Mouse (Mus musculus): ENCODE data around the gene Resf1.
A peak's percentile ranks its signal among the peaks of the same experiment; 100 is the strongest.
"Not testable (repeated sequence)": the region's sequence is repeated elsewhere in the genome, so short reads cannot be mapped to it uniquely, and the experiment has no call there.

Resf1 gene

DNA sequence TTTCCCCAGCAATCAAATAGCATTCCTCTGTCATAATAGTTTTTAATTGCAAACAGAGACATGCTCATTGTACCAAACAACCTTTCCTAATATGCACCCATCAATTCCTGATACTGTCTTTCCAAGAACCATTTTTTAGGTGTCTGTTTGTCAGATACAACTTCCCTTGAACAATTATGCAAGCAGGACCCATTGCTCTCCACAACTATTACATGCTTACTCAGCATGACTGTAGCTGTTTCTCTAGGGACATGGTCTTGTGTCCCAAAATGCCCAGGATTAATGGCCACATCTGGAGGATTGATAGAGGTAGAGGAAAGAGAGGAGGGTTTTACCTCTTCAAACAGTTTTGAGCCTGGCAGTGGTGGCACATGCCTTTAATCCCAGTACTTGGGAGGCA is 35.2 kb downstream of the Resf1 start:
- no peak for DNase-seq (ENCODE audit: low spot score)

DNA sequence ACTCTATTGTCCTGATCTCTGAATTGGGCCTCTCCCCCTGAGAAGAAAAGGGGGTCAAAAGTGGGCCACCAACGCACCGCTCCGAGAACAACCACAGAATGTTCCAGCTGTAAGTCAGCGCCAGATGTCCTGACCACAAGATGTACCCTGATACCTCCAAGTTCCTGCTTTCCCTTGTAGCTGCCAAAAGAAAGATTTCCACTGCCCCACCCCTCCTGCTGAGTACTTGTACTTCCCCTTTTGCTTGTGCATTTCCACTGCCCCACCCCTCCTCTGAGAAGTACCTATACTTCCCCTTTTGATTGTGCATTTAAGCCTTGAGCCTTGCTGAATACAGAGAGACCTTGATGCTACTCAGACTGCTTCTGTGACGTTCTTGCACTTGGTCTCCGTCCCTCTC is 39.0 kb downstream of the Resf1 start:
- not testable (repeated sequence) for DNase-seq (ENCODE audit: low spot score)

GRCm38 (mm10) chr6:149354826-149355495 is 45.7 kb downstream of the Resf1 start:
- no peak for DNase-seq (ENCODE audit: low spot score)

DNA sequence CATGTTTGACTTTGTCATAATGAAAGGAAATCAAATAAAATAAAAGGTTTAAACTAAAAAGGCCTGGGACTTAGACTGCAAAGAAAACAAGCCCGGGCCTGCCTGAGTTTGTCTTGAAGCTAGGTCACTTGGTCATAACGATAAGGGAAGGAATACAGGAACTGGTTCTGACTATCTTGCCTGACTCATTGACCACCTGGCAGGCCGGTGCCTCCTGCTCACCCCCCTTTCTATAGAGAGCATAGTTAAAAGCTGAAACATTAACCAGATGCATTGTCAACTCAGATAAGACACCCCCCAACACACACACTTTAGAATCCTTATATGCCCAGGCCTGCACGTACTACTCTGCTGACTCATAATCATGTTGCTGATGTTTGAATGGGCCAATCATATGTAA is 46.6 kb downstream of the Resf1 start:
- not testable (repeated sequence) for DNase-seq (ENCODE audit: low spot score)

- DNase-seq (ENCODE audit: low spot score), result no peak
Measured at GRCm38 (mm10) chr6:149357155-149357554, 47.9 kb downstream of the Resf1 start.

GRCm38 (mm10) chr6:149362533-149362932 is 53.3 kb downstream of the Resf1 start:
- not testable (repeated sequence) for DNase-seq (ENCODE audit: low spot score)

- not testable (repeated sequence) for DNase-seq (ENCODE audit: low spot score)
Measured at GRCm38 (mm10) chr6:149365975-149366374, 56.8 kb downstream of the Resf1 start.

DNA sequence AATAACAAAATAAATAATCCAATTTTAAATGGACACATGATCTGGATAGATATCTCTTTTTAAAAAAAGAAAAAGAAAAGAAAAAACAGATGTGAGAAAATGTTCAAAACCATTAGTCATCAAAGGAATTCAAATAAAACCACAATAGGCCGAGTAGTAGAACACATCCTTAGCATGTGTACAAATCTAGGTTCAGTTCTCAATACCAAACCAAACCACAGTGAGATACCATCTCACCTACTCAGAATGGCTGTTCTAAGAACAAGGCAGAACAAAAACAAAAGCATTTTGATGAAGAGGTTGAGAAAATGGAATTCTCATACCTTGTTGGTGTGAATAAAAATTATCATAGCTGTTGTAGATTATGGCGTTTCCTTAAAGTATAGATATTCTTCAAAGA is 57.2 kb downstream of the Resf1 start:
- DNase-seq (ENCODE audit: low spot score), result no peak

GRCm38 (mm10) chr6:149374986-149375457 is 65.8 kb downstream of the Resf1 start:
- peak; percentile 95 for DNase-seq (ENCODE audit: low spot score)

DNA sequence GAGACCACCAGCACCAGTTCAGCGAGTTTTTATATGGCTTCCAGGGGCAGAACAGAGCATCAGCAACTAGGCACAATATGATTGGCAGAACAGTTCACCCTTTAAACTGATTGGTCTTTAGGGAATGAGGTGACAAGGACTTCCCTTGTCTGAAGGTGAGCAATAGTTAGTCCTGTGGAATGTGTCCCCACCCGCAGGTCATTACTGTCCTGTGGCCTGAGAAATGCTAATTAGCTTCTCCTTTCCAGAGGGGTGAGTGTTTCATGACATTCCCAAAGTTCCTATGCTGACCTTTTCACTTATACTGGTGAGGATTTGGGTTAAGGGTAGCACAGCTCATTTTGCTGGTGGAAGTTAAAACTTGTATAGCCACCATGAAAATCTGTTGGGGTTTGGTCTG is 74.3 kb downstream of the Resf1 start:
- DNase-seq (ENCODE audit: low spot score), result no peak

Measured in adipocyte (in vitro differentiated cells).